Comparison of ENCODE assay signal across 17 mouse cellular contexts in genomic region chr14:101834109-101834508, GRCm38 (mm10).
DNase-seq lines count a peak whose midpoint lies in the region; ATAC-seq and TF ChIP-seq lines count a peak whose summit lies in the region.
"Had no signal": no experiment of that assay in that cellular context is flagged by ENCODE, and none has a peak within 500 bp of the region (broad histone marks: within the 10 kb centered on the region; RNA-seq: fewer than 3 reads in every experiment).

No protein-coding gene starts in this region.

- H3K9ac ChIP-seq in kidney, embryonic 16.5 days (replicated peaks; ENCODE audit: low read length), result no peak overlapping the region
- H3K9ac ChIP-seq: forebrain, embryonic 15.5 days; heart, embryonic 12.5 days; hindbrain, embryonic 14.5 days had no signal

- H3K4me1 ChIP-seq in kidney, embryonic 16.5 days (ENCODE audit: insufficient read depth, low read length), result peaks cover 25% of the 10 kb centered on the region
- H3K4me1 ChIP-seq in embryonic fibroblast, embryonic 13.5 days (ENCODE audit: control insufficient read depth, insufficient read depth, low read length), result peaks cover 8% of the 10 kb centered on the region

- no peak overlapping the region for H3K4me2 ChIP-seq in kidney, embryonic 16.5 days (replicated peaks; ENCODE audit: low read depth, low read length)
- H3K4me2 ChIP-seq: forebrain, embryonic 15.5 days; heart, embryonic 12.5 days; hindbrain, embryonic 14.5 days had no signal

- TF ChIP-seq POLR2A in embryonic fibroblast, embryonic 13.5 days (IDR thresholded peaks at IDR 0.05; ENCODE audit: low read depth, low read length), result no peak

- 74% methylated on average over 3 of the region's 3 CpGs for WGBS in kidney, embryonic 16.5 days

- in situ Hi-C loops in Patski (cut with MboI; ENCODE audit: low pct_unique_long_range_greater_than_20kb), result no loop called here

- CTCF ChIA-PET in Patski (lab: Charles Lee), result interaction anchor here (1.1 to 1.9 kb wide), 4 partner anchors 10 to 49 kb away, joined by 3 to 5 read pairs (median 4); no protein-coding TSS in a partner anchor

- no peaks in the 10 kb centered on the region for H3K36me3 ChIP-seq in kidney, embryonic 16.5 days (ENCODE audit: insufficient read depth, low read length)
- H3K36me3 ChIP-seq: embryonic facial prominence, embryonic 10.5 days; forebrain, embryonic 15.5 days; heart, embryonic 12.5 days; hindbrain, embryonic 10.5 days had no signal

- no peak for TF ChIP-seq CTCF in Patski (IDR thresholded peaks at IDR 0.05)
- no peak for TF ChIP-seq CTCF in embryonic fibroblast, embryonic 13.5 days (IDR thresholded peaks at IDR 0.05; ENCODE audit: borderline replicate concordance, insufficient read depth, low read length)

- no peaks in the 10 kb centered on the region for H3K27me3 ChIP-seq in kidney, embryonic 16.5 days (ENCODE audit: insufficient read depth, low read length)
- no peaks in the 10 kb centered on the region for H3K27me3 ChIP-seq in Patski
- H3K27me3 ChIP-seq: forebrain, embryonic 15.5 days; heart, embryonic 12.5 days had no signal

- peak; percentile 26 to 59 for DNase-seq in kidney, adult 8-10 months
- no peak for DNase-seq in Patski (ENCODE audit: low read depth, low spot score)
- DNase-seq in yolk sac, embryonic 10.5 days (ENCODE audit: low spot score), result peak; percentile 36
- no peak for DNase-seq in left cerebral cortex, adult 18-20 months (ENCODE audit: low spot score in 2 of 2)
- DNase-seq: adrenal gland, adult 8-10 months; adrenal gland, postnatal 36 days; cerebellum, adult 2 months; cerebellum, postnatal 10 days; gastrocnemius, postnatal 36 days had no signal

- no peak overlapping the region for H3K4me3 ChIP-seq in kidney, embryonic 16.5 days (ENCODE audit: low read length)
- no peak overlapping the region for H3K4me3 ChIP-seq in embryonic fibroblast, embryonic 13.5 days (ENCODE audit: insufficient read depth, low read length)
- H3K4me3 ChIP-seq: embryonic facial prominence, embryonic 10.5 days; erythroblast, embryonic 14.5 days; forebrain, embryonic 15.5 days; heart, embryonic 12.5 days; hindbrain, embryonic 10.5 days had no signal

- ATAC-seq in kidney, embryonic 16.5 days (ENCODE audit: low FRiP score, low TSS enrichment), result no peak
- ATAC-seq in Patski, result peak; percentile 37
- ATAC-seq: forebrain, embryonic 15.5 days had no signal

- H3K27ac ChIP-seq in kidney, embryonic 16.5 days (ENCODE audit: low read length), result no peak overlapping the region
- 0 out of 2 replicates have a peak overlapping the region, but pooled peaks have one; percentile 1 for H3K27ac ChIP-seq in embryonic fibroblast, embryonic 13.5 days (ENCODE audit: insufficient read depth, low read length)
- H3K27ac ChIP-seq: embryonic facial prominence, embryonic 10.5 days; forebrain, embryonic 15.5 days; hindbrain, embryonic 10.5 days; hindbrain, embryonic 14.5 days had no signal

- H3K9me3 ChIP-seq in kidney, embryonic 16.5 days (ENCODE audit: low read length), result no peaks in the 10 kb centered on the region
- H3K9me3 ChIP-seq: embryonic facial prominence, embryonic 10.5 days; forebrain, embryonic 15.5 days; heart, embryonic 12.5 days; hindbrain, embryonic 10.5 days had no signal

- POLR2A ChIA-PET in Patski (lab: Charles Lee), result interaction anchor here (1.1 kb wide), 1 partner anchor 10 kb away, joined by 5 read pairs; no protein-coding TSS in a partner anchor

Comparison
In these comparisons a context has a peak if more than half of its experiments do, and no peak if none do; other contexts are left out.
1. DNase-seq: peak in kidney, adult 8-10 months (2 of 2) and yolk sac, embryonic 10.5 days (single experiment); none in Patski (single experiment) and left cerebral cortex, adult 18-20 months (0 of 2).